Mouse (Mus musculus) megakaryocyte progenitor cell, adult 5-6 weeks (primary cell): Measurements from ENCODE around the gene Skida1. TPM values are rescaled to one million over a fixed set of nuclear protein-coding genes. Genes with fewer than 3 reads are reported as not detected.

Experiments
- ATAC-seq: replicated peaks from 2 replicates; pipeline ENCODE4 v1.8.0; 2016; ENCODE audit warnings: mild to moderate bottlenecking, moderate TSS enrichment, inconsistent platforms; ENCODE audit not compliant: poor library complexity
- total RNA-seq, 2 experiments: library from RNA; stranded (forward) in 1 of 2; stranded (reverse) in 1 of 2; fragments of 157-497, 149-512 nt in 1 of 2; fragments of 200-1000 nt in 1 of 2; gene quantifications; 2 replicates each; pipeline versions ENCODE4 v1.2.3 to v1.2.4; 2015 to 2017

Gene Skida1
- total RNA-seq (2015) (not detected in 2 replicates), total RNA-seq (2017) (0.14 TPM in 1 of 2 replicates, not detected in the other)

DNA sequence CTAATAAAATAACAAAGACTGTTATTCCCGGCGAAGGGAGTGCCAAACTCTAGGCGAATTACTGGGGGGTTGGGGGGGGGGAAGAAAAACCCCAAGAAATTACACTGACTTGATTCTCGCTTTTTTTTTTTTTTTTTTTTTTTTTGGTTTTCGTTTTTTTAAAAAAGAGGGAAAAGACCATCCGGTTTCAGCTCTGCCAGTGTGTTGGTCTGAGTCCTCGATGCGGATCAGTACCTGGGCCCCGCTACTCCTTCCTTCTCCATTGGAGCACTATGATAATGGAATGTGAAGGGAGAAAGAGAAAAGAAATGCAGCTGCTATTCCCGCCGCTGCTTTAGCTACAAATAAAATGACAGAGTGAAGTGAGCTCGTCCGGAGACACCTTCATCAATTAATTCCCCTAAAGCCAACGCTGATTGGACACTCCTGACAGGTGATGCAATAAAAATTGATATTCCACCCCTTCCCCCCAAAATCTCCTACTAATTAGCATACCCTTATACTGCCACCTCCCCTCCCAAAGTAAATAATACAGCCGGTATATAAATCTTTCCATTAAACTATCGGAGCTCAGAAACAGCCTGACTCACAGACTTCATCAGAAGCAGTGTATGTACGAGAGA lies at the start of gene Skida1:
TSS of gene Skida1 (minus strand) at position 599 of the 623 bp plus-strand sequence.
- ATAC-seq: no peak

DNA sequence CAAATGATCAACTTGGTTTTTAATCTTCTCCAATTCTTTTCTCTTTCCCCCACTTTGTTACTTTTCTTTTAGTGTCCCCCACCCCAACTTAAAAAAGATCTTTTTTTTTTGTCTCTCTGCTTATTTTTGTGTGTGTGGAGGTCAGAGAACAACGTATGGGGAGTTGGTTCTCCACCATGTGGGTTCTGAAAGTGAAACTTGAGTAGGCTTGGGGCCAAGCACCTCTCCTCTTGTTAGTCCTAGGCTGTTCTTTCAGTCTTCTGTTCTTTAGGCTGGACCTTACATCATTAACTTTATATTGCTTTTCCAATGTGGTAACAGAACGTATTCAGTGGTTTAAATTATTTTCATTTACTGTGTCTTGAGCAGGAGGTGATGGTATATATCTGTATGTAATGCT lies 47.0 kb upstream of the Skida1 start:
- ATAC-seq: no peak

DNA sequence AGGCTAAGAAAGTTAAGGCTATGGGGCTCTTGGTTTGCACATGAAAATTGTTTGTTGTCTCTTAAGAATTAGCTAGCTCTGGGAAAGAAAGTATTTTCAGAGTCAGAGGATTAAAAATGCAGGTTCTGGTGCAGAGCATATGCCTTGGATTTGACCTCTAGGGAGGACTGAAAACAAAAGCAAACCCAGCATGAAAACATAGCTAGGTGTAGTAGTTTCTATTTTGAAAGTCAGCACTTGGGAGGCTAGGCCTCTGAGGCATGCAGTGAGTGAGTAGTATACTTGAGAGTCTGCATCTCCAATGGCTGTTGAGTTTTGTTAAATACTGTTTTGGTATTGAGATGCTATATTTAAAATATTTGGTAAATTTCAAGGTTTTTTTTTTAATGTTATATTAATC lies 45.5 kb upstream of the Skida1 start:
- no peak for ATAC-seq

DNA sequence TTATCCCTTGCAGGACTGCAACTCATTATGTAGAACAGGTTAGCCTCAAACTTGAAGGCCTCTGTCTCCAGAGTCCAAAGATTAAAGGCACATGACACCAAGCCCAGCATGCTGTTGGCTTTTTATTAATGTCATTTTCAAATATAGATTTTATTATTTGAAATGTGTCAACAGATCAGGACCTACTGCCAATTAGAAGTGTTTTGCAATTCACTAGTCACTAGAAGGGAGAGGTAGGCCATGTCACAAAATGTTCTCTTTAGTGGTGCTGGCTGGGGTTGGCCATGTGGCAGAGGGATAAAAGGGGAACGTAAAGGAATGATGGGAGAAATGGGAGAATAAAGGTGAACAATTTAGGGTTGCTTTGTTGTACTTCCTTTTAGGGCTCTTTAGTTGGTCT lies 45.0 kb upstream of the Skida1 start:
- no peak for ATAC-seq

DNA sequence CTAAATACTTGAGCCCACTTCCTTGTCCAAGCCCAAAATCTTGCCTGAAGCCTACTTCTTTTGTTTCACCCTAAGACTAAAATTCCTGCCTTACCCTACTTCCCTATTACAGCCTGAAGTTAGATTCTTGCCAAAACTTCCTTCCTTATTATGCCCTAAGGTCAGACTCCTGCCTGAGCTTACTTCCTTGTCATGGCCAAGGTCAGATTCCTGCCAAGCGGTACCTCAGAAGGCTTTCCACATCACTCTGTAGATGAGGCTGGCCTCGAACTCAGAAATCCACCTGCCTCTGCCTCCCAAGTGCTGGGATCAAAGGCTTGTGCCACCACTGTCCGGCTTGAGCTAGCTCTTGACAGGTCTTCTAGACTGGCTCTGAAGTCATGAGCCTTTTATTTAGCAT lies 38.8 kb upstream of the Skida1 start:
- peak; percentile 60 for ATAC-seq

DNA sequence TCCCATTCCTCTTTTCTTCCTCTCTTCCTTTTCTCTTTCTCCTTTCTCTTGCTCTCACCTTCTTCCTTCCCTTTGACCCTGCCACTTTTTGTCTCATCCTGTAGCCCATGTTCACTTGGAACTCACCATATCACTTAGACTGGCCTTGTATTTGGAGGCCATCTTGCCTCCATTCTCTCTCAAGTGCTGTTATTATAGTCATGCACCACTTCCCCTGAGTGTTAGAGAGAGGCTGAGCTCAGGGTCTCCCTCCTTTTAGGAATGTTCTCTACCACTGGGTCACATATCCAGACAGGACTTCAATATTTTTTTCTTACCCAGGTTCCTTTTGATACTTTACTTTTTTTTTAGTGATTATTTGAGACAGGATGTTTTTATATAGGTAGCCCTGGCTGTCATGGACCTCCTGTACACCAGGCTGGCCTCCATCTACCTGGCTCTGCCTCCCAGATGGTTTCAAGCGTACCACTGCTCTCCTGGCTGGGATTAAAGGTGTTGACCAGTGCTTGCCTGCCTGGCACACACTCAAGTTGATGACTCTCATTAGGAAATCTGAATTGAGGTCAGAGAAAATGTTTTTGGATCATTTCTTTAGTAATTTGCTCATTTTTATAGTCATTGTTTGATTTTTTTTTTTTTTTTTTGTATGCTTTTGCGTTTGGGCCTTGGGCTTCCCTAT lies 31.5 kb upstream of the Skida1 start:
- no peak for ATAC-seq

DNA sequence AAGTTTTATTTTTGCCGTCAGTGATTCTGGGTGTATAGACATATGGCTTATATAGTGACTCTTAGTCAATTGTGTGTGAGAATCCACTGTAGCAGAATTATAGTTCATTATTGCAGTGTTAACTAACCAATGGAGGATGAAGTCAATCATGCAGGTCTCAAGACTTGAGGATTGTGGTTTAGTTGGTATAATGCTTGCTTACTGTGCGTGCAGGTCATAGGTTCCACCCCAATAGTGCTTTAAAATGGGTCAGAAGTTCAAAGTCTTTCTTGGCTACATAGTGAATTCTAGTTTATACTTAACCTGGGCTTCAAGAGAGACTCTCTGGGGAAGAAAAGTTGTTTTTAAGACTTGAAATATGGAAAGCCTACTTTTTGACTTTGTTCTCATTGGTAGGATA lies 23.1 kb upstream of the Skida1 start:
- ATAC-seq: no peak

DNA sequence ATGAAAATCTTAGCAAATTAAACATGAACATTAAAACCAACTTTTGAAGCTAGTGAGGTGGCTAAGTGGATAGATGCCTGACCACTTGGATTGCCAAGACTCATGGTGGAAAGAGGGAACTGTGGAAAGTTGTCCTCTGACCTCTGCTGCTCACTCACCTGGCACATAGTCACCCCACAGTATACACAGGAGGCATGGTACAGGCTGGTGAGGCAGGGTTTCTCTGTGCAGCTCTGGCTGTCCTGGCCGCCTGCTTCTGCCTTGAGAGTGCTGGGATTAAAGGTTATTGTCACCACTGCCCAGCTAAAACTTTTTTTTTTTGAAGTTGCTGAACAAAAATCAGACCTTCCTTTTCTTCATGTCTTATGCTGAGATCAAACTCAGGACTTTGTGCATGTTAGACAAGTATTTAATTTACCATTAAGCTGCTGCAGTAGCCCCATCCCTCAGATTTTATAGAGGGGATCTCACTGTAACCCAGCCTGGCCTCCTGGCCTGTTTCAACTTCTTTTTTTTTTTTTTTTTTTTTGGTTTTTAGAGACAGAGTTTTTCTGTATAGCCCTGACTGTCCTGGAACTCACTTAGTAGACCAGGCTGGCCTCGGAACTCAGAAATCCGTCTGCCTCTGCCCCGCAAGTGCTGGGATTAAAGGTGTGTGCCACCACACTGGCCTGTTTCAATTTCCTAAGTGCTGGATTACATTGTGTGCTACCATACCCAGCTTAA lies 19.4 kb upstream of the Skida1 start:
- no peak for ATAC-seq

DNA sequence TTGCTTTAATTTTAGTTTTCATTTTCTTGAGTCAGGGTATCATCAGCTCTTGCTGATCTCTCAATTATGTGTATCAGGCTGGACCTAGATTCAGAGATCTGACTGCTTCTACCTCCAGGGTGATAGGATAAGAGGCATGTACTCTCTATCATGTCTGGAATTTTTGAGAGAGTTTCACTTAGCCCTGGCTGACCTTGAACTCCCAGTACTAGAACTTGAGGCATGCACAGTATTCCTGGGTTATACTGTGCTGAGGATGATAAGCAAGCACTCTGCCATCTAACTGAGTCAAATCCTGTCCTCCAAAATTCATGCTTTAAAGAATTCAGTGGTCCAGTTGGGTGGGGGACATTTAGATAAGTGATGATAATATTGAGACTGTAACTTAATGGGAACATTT lies 17.6 kb upstream of the Skida1 start:
- no peak for ATAC-seq

DNA sequence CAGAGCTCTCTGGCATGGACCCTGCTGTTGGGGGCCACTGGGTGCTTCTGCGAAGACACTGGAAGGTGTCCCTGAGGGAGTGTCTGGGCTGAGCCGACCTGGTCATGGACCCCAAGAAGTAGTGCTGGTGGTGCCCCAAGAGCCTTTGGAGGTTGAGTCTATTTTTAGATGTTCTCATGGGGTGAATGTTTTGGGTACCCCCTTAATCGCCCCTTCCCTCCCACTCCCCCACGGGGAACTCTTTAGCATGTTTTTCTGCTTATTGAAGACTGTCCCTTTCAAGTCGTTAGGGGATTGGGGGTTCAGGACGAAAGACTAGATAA lies 16.8 kb upstream of the Skida1 start:
- ATAC-seq: no peak

DNA sequence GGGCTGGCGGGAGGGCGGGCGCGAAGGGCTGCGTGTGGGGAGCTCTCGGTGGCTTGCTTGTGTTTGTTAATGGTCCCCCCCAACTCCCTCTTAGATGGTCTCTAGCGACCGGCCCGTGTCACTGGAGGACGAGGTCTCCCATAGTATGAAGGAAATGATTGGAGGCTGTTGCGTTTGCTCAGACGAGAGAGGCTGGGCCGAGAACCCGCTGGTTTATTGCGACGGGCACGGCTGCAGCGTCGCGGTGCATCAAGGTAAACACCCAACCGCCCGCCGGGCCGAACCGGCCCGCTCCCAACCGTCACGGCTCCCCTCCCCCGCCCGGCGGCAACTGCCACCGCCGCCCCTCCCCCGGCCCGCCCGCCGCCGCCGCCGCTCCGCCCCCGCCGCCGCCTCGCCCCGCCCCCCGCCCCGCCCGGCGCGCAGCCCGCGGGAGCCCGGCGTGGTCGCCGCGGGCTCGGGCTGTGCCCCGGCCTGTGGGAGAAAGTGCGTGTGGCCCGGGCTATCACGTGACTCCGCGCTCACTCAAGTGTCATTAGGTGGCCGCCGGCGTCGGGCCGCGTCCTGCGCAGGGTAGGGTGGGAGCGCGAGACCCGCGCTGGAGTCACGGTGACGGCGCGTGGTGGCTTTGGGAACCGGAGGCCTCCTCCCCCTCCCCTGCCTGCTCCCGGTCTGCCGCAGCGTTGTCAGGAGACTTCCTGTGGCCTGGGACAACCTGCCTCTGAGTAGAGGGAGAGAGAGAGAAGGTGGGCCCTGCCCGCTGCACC lies 16.3 kb upstream of the Skida1 start:
- peak; percentile 52 for ATAC-seq

DNA sequence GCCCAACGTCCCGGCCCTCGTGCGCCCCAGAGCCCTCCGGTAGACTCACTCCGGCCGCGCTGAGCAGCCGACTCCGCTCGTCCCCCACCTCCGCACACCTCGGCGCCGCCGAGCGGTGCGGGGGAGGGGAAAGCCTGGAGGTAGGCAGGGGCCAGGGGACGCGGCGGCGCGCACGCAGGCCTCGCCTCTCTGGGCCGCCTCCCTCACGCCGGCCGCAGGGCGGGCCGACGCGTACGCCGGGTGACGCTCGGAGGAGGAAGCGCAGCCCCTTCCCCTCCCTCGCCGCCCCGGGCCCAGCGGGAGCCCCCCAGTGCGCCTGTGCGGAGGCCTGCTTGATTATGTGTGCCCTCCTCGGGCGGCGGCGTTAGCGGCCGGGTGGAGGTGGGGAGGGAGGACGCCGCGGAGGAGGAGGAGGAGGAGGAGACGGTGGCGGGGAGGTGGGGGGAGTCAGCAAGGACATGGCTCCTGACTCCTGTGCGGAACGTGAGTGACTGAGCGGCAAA lies 15.6 kb upstream of the Skida1 start:
- peak; percentile 74 for ATAC-seq

DNA sequence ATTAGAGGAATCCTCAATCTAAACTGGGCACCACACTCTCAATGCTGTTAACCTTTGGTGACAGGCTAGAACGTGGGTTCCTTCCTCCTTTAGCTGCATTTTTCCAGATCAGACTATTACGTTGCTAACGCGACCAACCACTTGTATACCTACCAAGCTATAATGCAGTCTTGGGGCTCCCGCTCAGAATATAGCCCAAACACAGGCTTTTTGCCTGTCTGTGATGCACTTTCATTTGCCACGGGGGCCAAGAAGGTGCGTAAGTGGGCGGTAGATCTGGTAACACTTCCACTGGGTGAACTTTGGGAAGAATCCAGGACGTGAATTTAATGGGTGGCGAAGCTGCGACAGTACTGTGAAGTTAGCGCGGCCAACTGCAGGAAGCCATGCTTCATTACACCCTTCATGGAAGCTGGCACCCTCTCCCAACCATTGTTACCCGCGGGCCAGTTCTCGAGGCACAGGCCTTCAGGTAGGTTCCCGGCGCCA lies 15.0 kb upstream of the Skida1 start:
- peak; percentile 45 for ATAC-seq

DNA sequence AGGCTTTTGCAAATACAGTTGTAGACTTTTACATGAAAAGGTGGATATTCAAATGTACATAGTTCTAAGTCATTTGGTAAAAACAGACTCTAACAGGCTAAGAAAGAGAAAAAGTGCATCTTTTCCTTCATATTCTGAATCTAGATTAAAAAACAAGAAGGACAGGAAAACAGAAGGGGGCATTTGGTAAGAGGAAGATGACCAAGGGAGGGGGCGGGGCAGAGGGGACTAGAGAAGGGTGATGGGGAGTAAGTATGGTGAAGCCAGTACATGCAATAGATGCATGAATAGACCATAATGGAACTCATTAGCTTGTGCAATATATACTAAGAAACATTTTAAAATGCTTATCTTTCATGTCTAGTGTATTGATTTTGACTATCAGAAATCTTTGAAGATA lies 11.5 kb upstream of the Skida1 start:
- no peak for ATAC-seq

DNA sequence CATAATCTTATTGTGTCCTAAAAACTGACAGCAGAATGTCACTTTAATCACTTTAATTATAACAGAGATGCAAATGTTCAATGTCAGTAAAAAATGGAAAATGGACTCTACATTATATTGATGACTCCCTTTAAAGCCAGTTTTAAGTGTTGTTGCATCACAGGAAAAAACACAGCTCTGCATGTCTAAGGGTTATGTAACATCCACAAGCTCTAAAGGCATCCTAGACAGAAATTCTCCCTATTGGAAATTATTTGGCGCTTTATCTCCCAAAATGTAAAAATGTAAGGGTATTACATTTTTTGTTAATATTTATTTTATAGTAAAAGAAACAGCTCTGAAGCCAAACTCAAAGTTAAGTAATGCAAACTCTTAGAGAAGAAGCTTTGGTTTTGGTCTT lies 11.0 kb upstream of the Skida1 start:
- no peak for ATAC-seq

DNA sequence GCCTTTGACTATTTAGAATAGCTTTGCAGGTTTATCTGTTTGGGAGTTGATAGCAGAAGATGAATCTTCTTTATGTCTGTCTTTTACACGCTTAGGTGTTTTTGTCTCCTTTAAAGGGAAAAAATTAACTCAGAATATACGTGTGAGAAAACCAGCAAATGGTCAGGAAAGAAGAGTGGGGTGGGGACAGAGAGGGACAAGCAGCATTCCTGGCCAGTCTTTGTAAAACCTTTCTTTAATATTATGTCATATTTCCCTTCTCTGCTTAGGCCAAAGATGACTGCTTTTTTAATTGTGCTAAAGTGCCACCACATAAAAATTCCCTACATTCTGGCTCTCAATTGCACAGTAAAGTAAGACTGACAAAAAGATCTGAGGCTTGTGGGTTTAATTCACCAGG lies 10.2 kb upstream of the Skida1 start:
- no peak for ATAC-seq

DNA sequence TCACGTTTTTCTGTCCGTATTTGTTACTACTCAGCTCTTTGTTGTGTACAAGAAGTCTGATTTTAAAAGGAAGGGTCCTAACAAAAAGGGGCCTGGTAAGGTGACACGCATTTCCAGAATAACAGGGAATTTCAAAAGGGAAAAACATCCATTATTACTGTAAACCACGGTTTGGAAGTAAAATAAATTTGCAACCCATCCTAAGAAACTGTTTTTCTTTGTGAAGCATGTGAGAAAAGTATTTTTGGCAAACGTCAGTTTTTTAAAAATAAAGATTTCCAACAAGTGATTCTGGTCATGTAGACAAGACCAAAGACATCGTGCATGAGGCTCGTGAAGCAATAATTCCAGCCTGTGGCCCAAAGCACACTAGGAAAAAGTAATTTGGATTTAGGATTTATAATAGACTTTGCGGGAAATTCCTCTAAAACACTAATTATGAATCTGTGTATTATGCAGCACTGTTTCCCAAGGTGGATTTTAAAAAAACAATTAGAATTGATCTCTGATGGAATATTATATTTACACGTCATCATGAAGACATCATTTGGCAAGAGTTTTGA lies 9.4 kb upstream of the Skida1 start:
- no peak for ATAC-seq

DNA sequence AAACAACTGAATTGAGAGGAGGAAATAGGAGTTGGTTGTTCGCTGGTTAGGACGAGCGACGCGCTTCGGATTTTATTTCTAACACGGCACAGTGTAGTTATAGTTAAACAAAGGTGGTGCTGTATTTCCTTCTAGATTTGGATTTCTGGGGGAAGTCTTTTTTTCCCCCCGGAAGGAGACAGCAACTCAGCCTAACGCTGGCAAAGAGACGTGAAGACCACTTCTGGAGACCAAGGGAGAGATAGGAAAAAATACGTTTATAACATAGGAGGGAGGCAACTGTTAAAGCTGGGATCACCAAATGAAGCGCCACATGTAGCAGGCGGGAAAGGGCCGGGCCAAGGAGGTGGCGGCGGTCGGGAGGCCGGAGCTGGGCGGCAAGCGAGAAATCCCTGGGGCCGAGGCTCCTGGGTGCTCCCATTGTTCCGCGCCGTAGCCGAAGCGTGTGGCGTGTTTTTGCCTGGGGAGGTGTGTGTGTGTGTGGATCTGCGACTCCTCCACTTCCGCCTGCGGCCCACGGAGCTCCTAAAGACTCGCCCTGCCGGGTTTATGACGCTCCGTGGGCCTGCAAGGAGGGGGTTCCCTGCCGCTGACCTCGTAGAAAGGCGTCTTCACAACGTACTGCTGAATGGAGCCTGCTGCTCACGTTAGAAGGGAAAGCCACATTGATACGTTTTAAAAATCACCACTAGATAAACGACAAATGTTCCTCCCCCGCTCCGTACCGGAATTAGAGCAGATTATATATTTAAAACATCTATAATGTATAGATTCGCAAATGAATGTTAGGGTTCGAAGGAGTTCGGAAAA lies 8.7 kb upstream of the Skida1 start:
- peak; percentile 38 for ATAC-seq

DNA sequence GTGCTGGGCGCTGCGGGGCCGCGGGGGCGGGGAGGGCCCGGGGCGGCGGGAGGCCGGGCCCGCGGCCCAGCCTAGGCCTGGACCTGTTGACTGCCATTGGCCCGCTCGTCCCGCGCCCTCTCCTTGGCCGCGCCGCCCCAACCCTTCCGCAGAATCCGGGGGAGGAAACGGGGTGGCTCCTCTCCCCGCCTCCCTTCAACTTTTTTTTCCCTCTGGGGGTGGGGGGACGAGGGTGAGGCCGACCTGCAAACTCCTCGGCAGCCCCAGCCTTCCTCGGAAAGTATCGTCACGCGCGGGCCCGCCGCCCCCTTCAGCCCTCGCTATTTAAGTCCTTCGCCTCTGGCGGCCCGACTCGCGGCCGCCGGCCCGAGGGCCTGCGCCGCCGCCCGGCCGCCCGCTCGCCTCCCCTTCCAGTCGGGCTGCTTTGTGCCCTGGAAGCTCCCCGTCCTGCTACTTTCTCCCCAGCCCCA lies 8.0 kb upstream of the Skida1 start:
- ATAC-seq: peak; percentile 83
